Mouse (Mus musculus) spleen, adult 2 months (tissue): ENCODE measurements around the gene Clcn1.

ENCODE experiments used
- CTCF ChIP-seq: fragments of 200-500 bp; IDR thresholded peaks from 2 replicates; pipeline ENCODE4 v1.5.1; 2011; ENCODE audit warnings: mild to moderate bottlenecking, inconsistent platforms; ENCODE audit not compliant: insufficient read depth, insufficient read length, insufficient replicate concordance; ENCODE audit errors: extremely low read depth
- POLR2A ChIP-seq: fragments of 200-500 bp; IDR thresholded peaks from 2 replicates; pipeline ENCODE4 v1.6.1; 2011; ENCODE audit warnings: low read depth, low read length, inconsistent platforms

DNA sequence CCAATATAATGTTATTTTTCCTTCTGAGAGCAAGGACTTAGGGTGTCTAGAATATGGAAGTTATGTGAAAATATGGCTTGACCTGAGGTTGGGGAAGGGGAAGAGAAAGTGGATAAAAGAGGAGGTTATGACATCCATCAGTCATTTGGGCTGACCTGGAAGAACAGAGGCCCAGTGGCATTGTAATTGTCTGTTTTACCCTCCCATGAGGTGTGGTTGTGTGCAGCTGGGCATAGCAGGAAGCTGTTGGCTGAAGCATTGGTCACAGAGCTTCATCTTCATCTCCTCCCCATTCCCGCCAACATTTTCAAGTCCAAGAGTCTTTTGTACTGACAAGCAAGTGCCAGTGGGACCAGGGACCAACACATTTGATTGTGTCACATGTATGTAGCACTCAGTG lies 57.8 kb downstream of the Clcn1 start:
- TF ChIP-seq POLR2A, result no peak
- TF ChIP-seq CTCF, result no peak
